Mouse (Mus musculus): ENCODE measurements around the gene Abtb2. TPM values are rescaled to one million over a fixed set of nuclear protein-coding genes. Genes with fewer than 3 reads are reported as not detected.

Abtb2 gene
- polyA plus RNA-seq, 1 experiment from 2014 or later = 17.6 TPM

DNA sequence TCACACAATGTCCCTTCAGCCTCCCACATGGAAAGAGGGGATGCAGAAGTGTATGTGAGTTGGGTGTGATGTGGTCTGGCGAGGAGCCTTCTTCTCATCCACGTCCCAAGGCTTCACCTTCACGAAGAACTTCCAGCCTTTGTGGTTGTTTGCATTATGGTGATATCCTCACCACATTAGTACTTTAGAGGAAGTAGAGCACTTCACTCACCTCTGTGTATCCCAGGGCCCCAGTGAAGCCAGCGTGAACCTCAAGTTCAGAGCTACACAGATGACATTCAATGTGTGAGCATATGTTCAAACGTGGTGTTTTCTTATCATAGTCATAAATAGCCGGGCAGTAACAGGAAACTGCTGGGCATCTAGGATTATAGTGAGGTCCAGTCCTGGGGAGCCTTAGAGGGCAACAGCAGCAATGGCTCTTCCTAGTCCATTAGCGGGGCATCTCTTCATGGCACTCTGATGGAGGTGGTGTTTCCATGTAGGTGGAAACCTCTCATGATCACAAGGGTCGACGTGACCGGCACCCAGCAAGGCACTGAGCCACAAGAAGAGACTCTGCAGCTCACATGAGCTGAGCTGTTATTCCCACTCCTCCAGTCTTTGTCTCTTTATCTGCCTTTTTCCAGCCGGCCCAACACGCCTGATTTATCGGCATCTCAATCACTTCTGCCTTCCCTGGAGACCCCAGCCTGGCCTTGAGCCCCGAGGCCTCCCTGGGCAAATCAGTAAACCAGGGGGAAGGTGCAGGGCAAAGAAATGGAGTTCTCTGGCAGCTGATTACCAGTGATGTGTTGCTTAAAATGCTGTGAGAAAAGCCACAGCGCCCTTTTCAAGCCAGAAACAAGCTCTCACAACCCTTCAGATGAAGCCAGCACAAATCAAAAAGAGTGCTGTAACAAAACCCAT lies 93.8 kb downstream of the Abtb2 start:
- H3K27me3 ChIP-seq (ENCODE audit: low read depth, poor library complexity, severe bottlenecking) = no peaks in the 10 kb centered on the region

GRCm38 (mm10) chr2:103661696-103662095 lies 95.6 kb downstream of the Abtb2 start:
- 62% methylated on average over 1 of the region's 1 CpGs for WGBS
- Histone ChIP-seq H3K36me3 (no peaks in the 10 kb centered on the region), H3K9me3 (replicated peaks) (no peaks in the 10 kb centered on the region), H3K4me3 (no peak overlapping the region), H3K4me1 (peaks cover 19% of the 10 kb centered on the region; the same call in 1 of the 2 replicates), H3K27me3 (ENCODE audit: low read depth, poor library complexity, severe bottlenecking) (no peaks in the 10 kb centered on the region), H3K27ac (no peak overlapping the region)
- no peak for DNase-seq (ENCODE audit: low spot score)

More for the DNA sequence above, 93.8 kb downstream of the Abtb2 start:
- H3K9me3 ChIP-seq (replicated peaks) = no peaks in the 10 kb centered on the region
- H3K36me3 ChIP-seq = no peaks in the 10 kb centered on the region
- H3K27ac ChIP-seq = no peak overlapping the region
- H3K4me1 ChIP-seq = peaks cover 31% of the 10 kb centered on the region
- no peak for DNase-seq (ENCODE audit: low spot score)
- 90% methylated on average over 15 of the region's 15 CpGs for WGBS
- H3K4me3 ChIP-seq = no peak overlapping the region

DNA sequence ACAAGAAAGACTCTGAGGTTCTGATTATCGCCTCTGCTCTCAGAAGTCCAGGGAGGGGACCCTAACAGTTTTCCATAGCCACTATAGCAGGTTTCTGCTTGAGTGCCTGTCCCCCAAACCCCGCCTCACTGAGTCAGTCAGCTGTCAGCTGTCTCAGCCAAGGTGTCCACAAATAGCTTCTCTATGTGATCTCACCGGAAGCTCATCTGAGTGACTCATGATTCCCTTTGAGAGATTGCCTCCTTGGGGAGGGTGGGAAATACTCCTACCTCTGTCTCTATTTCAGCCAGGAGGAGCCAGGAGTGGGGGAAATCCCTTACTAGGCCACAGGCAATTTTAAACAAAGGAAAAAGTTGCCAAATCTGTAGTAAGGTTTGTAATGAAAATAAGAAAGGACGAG lies 96.0 kb downstream of the Abtb2 start:
- Histone ChIP-seq H3K36me3 (no peaks in the 10 kb centered on the region), H3K4me3 (no peak overlapping the region), H3K27ac (no peak overlapping the region), H3K9me3 (replicated peaks) (no peaks in the 10 kb centered on the region), H3K4me1 (peaks cover 19% of the 10 kb centered on the region; the same call in 1 of the 2 replicates), H3K27me3 (ENCODE audit: low read depth, poor library complexity, severe bottlenecking) (no peaks in the 10 kb centered on the region)
- DNase-seq (ENCODE audit: low spot score) = no peak
- WGBS = 78% methylated on average over 4 of the region's 4 CpGs

DNA sequence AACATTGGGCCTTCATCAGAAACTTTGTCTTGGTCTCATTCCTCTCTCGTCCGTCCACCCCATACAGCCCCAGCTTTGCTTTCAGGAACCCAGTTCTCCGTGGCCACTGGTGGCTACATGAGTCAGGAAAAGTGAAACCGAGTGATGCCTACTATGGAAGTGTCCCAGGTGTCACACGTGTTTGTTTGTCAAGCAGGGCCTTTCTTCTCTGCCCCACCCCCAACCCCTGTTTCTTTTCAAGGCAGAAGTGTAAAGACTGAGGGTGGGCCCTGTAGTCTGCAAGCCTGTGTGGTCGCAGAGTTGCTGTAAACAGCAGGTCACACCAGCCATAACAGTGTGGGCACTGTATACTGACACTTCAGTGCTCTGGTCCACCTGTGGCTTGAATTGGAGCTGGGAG lies 98.2 kb downstream of the Abtb2 start:
- no peaks in the 10 kb centered on the region for H3K9me3 ChIP-seq (replicated peaks)
- DNase-seq (ENCODE audit: low spot score) = no peak
- no peak overlapping the region for H3K4me3 ChIP-seq
- H3K4me1 ChIP-seq = peaks cover 34% of the 10 kb centered on the region
- H3K36me3 ChIP-seq = no peaks in the 10 kb centered on the region
- WGBS = 63% methylated on average over 6 of the region's 6 CpGs
- H3K27me3 ChIP-seq (ENCODE audit: low read depth, poor library complexity, severe bottlenecking) = no peaks in the 10 kb centered on the region
- H3K27ac ChIP-seq = no peak overlapping the region

DNA sequence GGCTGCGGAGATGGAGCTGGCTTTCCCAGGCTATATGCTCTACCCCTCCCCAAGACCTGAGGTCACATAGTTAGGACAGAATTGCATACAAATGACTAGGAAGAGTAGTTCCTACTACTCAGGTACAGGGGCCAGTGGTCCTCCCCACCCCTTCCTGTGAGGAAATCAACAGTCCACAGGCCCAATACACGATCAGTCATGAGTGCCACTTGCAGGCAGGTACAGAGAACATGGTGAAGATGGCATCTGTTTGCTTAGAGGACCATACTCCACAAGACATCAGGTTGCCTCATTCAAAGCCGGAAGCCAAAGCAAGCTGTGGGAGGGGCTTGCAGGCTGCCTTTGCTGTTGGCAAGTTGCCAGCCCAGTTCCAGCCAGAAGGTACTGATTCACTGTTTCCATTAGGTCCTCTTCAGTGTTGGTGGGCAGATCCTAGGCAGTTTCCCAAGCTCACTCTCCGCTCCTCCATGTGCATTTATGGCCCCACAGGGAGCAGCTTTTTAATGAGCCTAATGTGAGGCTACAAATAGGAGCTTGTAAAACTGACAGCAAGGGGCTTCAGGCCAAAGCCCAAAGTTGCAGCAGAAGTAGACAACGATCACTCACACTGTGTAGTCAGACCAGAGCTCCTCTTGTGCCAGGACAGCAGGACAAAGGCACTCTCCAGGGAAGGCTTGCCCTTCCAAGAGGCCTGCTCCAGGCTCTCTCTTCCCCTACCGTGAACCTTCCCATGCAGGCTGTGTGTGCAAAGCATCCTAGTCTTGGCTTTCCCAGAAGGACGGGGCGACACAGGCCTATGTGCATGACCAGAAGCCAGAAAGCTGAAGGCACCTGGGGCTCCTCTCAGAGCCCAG lies 102.1 kb downstream of the Abtb2 start:
- Histone ChIP-seq H3K27ac (no peak overlapping the region), H3K9me3 (replicated peaks) (no peaks in the 10 kb centered on the region), H3K27me3 (ENCODE audit: low read depth, poor library complexity, severe bottlenecking) (no peaks in the 10 kb centered on the region), H3K4me1 (peaks cover 24% of the 10 kb centered on the region), H3K4me3 (no peak overlapping the region), H3K36me3 (no peaks in the 10 kb centered on the region)
- WGBS = 67% methylated on average over 8 of the region's 8 CpGs
- peak; percentile 56 for DNase-seq (ENCODE audit: low spot score)

DNA sequence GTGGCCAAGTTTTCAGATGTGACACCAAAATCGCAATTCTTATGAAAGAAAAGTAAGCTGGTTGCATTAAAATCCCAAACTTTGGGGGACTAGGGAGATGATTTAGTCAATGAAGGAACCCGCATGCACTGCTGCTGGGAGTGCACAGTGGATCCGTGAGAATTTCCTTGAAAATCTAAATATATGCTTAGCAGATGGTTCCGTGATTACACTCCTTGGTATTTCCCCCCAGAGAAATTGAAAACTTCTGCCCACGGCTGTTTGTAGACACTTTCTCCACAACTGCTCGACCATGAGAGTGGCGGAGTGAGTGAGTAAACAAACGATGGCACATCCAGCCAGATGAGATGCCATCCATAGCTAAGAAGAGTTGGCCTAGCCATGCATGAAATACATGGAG lies 102.8 kb downstream of the Abtb2 start:
- 88% methylated on average over 8 of the region's 8 CpGs for WGBS
- H3K4me1 ChIP-seq = peaks cover 24% of the 10 kb centered on the region
- no peak overlapping the region for H3K27ac ChIP-seq
- H3K36me3 ChIP-seq = no peaks in the 10 kb centered on the region
- no peaks in the 10 kb centered on the region for H3K27me3 ChIP-seq (ENCODE audit: low read depth, poor library complexity, severe bottlenecking)
- no peaks in the 10 kb centered on the region for H3K9me3 ChIP-seq (replicated peaks)
- no peak overlapping the region for H3K4me3 ChIP-seq
- no peak for DNase-seq (ENCODE audit: low spot score)

GRCm38 (mm10) chr2:103669561-103669960 lies 103.5 kb downstream of the Abtb2 start:
- 86% methylated on average over 4 of the region's 4 CpGs for WGBS
- peaks cover 24% of the 10 kb centered on the region for H3K4me1 ChIP-seq
- no peak overlapping the region for H3K4me3 ChIP-seq
- DNase-seq (ENCODE audit: low spot score) = no peak
- no peaks in the 10 kb centered on the region for H3K27me3 ChIP-seq (ENCODE audit: low read depth, poor library complexity, severe bottlenecking)
- H3K9me3 ChIP-seq (replicated peaks) = no peaks in the 10 kb centered on the region
- no peak overlapping the region for H3K27ac ChIP-seq
- H3K36me3 ChIP-seq = no peaks in the 10 kb centered on the region

DNA sequence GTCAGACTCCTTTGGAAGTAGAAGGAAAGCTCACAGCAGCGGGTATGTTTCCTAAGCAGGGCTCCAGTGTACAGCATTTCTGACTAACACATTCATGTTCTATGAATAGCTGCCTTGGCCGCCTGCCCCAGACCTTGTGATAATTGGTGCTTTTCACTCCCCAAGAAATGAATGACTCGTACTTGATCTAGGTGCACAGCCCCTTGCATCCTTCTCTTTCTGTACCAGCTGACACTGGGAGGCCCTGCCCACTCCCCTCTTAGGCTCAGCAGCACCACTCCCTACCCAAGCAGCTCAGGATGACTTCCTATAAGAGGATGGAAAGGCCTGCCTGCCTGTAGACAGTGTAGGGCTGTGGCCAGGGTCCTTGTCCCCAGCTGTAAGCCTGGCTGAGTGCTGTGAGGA lies 104.2 kb downstream of the Abtb2 start:
- Histone ChIP-seq H3K4me3 (no peak overlapping the region), H3K27me3 (ENCODE audit: low read depth, poor library complexity, severe bottlenecking) (no peaks in the 10 kb centered on the region), H3K27ac (no peak overlapping the region), H3K36me3 (no peaks in the 10 kb centered on the region), H3K9me3 (replicated peaks) (no peaks in the 10 kb centered on the region), H3K4me1 (peaks cover 29% of the 10 kb centered on the region)
- WGBS = 86% methylated on average over 3 of the region's 3 CpGs
- no peak for DNase-seq (ENCODE audit: low spot score)

GRCm38 (mm10) chr2:103672573-103673119 lies 106.5 kb downstream of the Abtb2 start:
- H3K4me3 ChIP-seq = no peak overlapping the region
- no peak overlapping the region for H3K27ac ChIP-seq
- no peaks in the 10 kb centered on the region for H3K9me3 ChIP-seq (replicated peaks)
- H3K27me3 ChIP-seq (ENCODE audit: low read depth, poor library complexity, severe bottlenecking) = no peaks in the 10 kb centered on the region
- H3K4me1 ChIP-seq = peaks cover 49% of the 10 kb centered on the region
- WGBS = 82% methylated on average over 7 of the region's 7 CpGs
- no peak for DNase-seq (ENCODE audit: low spot score)
- no peaks in the 10 kb centered on the region for H3K36me3 ChIP-seq

- Histone ChIP-seq H3K27me3 (ENCODE audit: low read depth, poor library complexity, severe bottlenecking) (no peaks in the 10 kb centered on the region), H3K4me3 (no peak overlapping the region), H3K4me1 (peaks cover 49% of the 10 kb centered on the region), H3K36me3 (no peaks in the 10 kb centered on the region), H3K9me3 (replicated peaks) (no peaks in the 10 kb centered on the region), H3K27ac (no peak overlapping the region)
- DNase-seq (ENCODE audit: low spot score) = no peak
- 90% methylated on average over 4 of the region's 4 CpGs for WGBS
Measured at GRCm38 (mm10) chr2:103673609-103674008, 107.5 kb downstream of the Abtb2 start.

DNA sequence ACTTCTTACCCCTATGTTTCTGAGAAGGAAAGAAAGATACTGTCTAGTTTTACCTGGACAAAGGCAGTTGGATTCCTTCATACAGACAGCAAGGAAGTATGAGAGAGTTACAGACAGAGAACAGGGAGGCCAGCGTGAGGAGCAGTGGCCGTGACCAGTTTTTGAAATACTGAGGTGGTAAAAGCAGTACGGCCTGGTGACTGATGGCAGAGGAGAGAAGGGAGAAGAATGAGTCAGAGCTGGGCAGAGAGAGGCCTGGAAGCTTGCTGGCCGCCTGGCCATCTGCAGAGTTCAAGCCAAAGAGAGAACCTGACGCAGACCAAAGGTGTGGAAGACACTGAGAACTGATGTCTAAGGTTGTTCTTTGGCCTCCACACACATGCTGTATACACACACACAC lies 109.3 kb downstream of the Abtb2 start:
- DNase-seq (ENCODE audit: low spot score) = no peak
- peaks cover 46% of the 10 kb centered on the region for H3K4me1 ChIP-seq
- H3K4me3 ChIP-seq = no peak overlapping the region
- H3K36me3 ChIP-seq = no peaks in the 10 kb centered on the region
- H3K27me3 ChIP-seq (ENCODE audit: low read depth, poor library complexity, severe bottlenecking) = no peaks in the 10 kb centered on the region
- no peak overlapping the region; the same call in 1 of the 2 replicates for H3K27ac ChIP-seq
- 86% methylated on average over 5 of the region's 5 CpGs for WGBS
- no peaks in the 10 kb centered on the region for H3K9me3 ChIP-seq (replicated peaks)

DNA sequence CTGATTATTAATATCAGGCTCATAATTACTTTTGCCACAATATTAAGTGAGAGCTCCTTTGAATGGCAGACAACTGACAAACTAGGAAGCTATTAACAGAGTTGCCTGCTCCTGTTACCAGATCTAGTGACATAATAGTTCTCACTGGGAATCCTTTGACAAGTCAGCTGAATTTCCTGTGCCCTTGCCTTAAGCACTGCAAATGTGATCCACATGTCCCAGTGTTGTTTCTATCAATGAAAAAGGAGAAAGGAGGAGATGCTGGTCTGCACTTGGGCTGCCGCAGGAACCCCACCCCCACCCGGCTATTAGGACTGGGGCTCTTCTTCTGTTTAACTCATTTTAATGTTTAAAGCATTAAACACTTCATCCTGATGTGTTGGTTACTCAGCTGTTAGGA lies 110.7 kb downstream of the Abtb2 start:
- Histone ChIP-seq H3K4me3 (no peak overlapping the region), H3K9me3 (replicated peaks) (no peaks in the 10 kb centered on the region), H3K36me3 (no peaks in the 10 kb centered on the region), H3K4me1 (peaks cover 49% of the 10 kb centered on the region), H3K27me3 (ENCODE audit: low read depth, poor library complexity, severe bottlenecking) (no peaks in the 10 kb centered on the region), H3K27ac (peak overlapping the region; percentile 66; the same call in 1 of the 2 replicates)
- DNase-seq (ENCODE audit: low spot score) = no peak
- 24% methylated on average over 2 of the region's 2 CpGs for WGBS
